Mouse (Mus musculus) embryo, embryonic 9.5 days (tissue): Measurements from ENCODE around the gene Micu1.

ENCODE experiments used
- DNase-seq: peaks from one replicate; pipeline ENCODE4 v3.0.0-alpha.2; 2017; ENCODE audit errors: extremely low spot score

Gene Micu1

DNA sequence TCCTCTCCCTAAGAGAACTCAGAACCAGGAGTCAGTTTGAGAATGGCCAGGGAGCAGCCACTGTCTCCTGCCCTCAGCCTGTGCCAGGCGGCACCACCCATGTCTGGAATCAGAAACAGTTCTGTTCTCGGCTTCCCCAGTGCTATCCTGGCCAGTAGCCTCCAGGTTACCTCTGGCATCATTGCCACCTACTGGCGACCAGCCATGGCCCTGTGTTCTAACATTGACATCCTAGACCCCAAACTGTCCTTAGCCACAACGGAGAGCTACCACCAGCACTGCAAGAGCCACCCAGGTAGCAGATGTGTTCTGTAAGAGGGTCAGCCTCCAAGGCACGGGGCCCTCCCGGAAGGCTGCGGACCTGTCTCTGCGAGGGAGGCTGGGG is 200.3 kb downstream of the Micu1 start:
- DNase-seq: no peak

DNA sequence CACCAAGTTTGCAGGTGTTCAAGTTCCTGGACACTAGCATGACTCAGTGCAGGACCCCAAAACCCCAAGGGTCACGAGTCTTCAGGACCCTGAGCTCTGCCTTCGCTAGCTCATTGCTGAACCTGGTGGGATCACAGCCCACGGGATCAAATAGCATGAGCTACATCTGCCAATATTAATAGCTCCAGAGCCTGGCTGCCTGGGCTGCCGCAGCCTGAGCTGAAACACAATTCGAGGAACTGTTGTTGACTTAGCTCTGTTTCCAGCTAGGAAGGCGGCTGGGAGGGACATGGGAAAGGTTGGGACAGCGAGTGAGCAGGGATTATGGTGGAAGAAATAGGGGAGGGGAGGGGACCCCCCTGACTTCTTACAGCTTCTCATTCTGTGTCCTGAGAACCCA is 200.9 kb downstream of the Micu1 start:
- DNase-seq: no peak

DNA sequence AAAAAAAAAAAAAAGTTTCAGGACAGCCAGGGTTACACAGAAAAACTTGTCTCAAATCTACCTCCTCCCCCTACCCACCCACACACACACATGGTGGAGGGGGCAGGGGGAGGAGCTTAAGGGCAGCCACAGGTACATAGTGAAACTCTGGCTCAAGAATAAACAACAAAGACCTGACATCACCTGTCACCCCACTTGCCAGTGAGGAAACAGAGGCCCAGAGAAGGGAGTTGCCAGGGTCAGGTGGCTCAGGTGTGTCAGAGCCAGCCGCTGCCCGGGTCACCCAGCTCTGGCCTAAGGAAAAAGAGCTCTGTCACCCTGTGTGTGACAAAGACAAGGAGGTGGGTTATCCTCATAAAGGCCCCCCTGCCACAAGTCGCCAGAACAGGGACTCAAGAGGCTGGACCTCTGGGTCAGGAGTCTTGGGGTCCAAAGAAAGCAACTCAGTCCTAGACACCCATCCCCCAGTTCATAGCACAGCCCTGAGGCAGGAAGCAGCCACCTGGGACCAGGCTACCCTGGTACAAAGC is 204.9 kb downstream of the Micu1 start:
- DNase-seq: no peak

DNA sequence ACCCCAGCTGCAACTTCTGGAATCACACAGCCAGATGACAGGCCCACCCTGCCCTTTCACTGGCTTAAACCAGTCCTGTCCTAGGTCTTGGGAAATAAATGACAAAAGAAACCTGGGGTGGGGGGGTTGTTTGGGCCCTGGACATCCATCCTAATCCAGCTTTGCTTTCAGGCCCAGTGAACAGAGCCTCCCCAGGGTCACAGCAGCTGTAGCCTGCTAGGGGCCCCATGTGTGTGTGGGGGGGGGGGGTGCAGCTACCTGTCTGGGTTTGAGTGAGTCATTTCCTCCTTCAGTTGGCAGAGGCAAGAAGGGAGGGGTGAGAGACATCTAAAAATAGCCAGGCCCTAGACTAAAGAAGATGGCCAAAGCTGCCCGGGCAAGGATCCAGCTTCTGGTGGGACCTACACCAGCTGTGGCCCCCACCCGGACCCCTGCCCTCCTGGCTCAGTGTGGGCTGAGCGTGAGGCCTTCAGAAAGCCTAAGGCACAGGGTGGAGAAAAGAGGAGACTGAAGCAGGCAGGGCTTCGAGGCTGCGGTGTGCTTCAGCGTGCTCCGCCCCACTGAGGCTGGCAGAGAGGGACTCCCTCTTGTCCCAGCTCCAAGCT is 205.5 kb downstream of the Micu1 start:
- no peak for DNase-seq

DNA sequence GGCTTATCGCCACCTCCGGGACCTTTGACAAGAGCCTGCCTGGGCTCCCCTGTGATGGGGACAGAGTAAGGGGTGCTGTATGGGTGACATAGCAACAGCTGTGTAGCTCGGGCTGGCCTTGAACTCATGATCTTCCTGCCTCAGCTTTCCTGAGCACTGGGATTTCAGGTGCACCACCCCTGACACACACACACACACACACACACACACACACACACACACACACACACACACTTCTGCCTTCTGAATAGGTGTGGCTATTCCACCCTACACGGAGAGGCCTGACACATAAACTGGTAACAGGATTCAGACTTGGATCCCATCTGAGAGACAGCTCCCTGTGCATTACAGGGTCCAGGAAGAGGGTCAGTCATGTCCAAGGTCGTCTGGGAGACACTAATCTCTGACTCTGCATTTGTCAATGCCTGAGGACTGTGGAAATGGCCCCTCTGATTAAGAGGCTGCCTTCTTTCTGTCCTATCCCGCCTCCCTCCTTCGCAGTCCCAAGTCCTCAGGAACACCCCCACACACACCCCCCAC is 206.6 kb downstream of the Micu1 start:
- DNase-seq: no peak

DNA sequence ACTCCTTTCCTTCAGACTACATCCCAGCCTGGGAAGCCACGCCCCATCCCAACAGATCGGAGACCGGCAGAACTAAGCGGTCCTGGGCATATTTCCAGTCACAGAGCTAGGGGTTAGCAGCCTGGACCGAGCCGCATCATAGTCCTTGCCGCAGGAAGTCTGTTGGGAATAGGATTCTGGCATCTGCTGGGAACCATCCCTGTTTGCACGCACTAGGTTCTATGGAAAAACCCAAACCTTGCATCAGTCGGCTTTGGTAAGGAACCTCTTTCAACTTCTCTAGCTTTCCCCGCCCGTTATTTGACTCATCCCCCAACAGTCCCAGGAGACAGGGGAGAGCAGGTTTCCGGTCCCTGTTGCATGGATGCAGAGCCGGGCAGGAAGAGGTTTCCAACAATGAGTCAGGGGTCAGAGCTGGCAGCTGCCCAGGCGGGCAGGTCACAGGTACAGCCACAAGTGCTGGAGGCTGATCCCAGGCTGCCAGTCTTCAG is 207.1 kb downstream of the Micu1 start:
- DNase-seq: peak; percentile 57

DNA sequence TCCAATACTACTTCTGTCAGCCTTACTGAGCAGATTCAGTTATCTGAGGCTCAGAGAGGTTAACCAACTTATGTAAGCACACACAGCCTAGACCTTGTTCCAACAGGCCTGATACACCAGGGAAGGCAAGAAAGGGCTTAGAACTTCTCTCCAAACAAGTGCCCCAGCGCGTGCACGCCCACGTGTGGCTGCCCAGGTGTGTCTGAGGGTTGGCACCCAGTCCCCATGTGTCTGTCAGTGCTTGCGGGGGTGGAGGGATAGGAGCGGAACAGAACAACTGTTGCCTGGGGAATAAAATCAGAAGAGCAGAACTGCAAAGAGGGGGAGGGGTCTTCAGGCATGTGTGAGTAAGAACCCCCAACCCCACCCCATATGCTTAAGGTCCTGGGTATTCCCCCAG is 208.8 kb downstream of the Micu1 start:
- no peak for DNase-seq

DNA sequence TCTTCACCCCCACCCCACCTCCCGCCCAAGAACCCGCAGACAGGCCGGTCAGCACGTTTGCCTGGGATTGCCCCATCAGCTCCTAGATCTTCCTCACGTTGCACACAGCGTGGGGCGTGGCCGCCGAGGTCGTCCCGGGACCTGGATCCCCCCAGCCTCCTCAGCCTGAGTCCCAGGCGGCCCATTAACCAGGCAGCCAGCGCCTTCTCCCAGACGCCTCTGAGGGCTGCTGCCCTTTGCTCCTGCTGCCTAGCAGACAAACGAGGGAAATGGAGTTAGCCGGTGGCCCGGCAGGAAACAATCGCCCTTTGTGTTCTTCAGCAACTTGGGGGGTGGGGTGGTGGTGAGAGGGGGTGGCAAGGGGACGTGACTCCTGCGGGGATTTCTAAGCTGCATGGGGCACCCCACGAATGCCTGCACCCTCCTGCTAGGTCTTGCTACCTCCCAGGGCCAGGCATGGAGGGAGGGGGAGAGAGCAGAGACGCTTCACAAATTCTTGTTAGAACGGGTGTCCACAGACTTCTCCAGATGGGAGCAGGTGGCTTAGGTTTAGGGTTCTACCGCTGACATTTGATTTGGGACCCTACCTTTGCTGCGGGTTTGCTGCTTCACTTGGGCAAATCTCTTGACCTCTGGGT is 209.4 kb downstream of the Micu1 start:
- DNase-seq: peak; percentile 72
